Mouse (Mus musculus): ENCODE measurements around the gene Adtrp. TPM values are rescaled to one million over a fixed set of nuclear protein-coding genes. Genes with fewer than 3 reads are reported as not detected.

Adtrp gene
- polyA plus RNA-seq, 1 experiment: 76.9 TPM

GRCm38 (mm10) chr13:41740456-41741085, 106.9 kb downstream of the Adtrp start:
- 76% methylated on average over 5 of the region's 5 CpGs for WGBS
- no peaks in the 10 kb centered on the region for H3K36me3 ChIP-seq (ENCODE audit: control insufficient read depth, insufficient read depth, low read length)
- H3K4me3 ChIP-seq (ENCODE audit: low read depth, low read length): no peak overlapping the region
- no peak overlapping the region for H3K27ac ChIP-seq (ENCODE audit: insufficient read depth, low read depth, low read length)
- TF ChIP-seq POLR2A (IDR thresholded peaks at IDR 0.05; ENCODE audit: low read depth, low read length): no peak
- no peak for TF ChIP-seq CTCF (IDR thresholded peaks at IDR 0.05; ENCODE audit: extremely low read depth, insufficient read length, insufficient replicate concordance, low read depth, low read length)
- H3K4me1 ChIP-seq (ENCODE audit: control insufficient read depth, insufficient read depth, insufficient read length, low read length): no peaks in the 10 kb centered on the region
- H3K27me3 ChIP-seq (ENCODE audit: control insufficient read depth, insufficient read depth, low read length): no peaks in the 10 kb centered on the region

- Histone ChIP-seq H3K36me3 (ENCODE audit: control insufficient read depth, insufficient read depth, low read length) (no peaks in the 10 kb centered on the region), H3K4me1 (ENCODE audit: control insufficient read depth, insufficient read depth, insufficient read length, low read length) (no peaks in the 10 kb centered on the region), H3K4me3 (ENCODE audit: low read depth, low read length) (no peak overlapping the region), H3K27me3 (ENCODE audit: control insufficient read depth, insufficient read depth, low read length) (no peaks in the 10 kb centered on the region), H3K27ac (ENCODE audit: insufficient read depth, low read depth, low read length) (no peak overlapping the region)
- TF ChIP-seq CTCF (IDR thresholded peaks at IDR 0.05; ENCODE audit: extremely low read depth, insufficient read length, insufficient replicate concordance, low read depth, low read length) (no peak), POLR2A (IDR thresholded peaks at IDR 0.05; ENCODE audit: low read depth, low read length) (no peak)
- 66% methylated on average over 10 of the region's 10 CpGs for WGBS
Measured at GRCm38 (mm10) chr13:41737628-41738309, 109.7 kb downstream of the Adtrp start.

DNA sequence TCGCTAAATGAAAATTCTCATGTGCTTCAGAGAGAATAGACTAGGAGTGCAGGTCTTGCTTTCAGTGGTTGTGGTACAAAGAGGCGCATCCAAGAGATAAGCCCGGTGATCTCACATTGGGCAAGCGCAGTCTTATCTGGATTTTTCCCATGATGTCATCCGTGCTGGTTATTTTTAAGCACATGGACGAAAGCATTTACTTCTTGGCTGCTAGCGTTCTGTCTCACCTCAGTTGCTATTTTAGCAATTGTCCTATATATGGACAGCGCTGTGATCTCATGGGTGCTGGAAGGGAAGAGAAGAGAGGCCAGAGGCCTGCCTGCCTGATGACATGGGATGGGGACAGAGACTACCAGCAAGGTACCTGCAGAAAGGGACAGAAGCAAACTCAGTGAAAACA, 117.8 kb downstream of the Adtrp start:
- no peaks in the 10 kb centered on the region for H3K27me3 ChIP-seq (ENCODE audit: control insufficient read depth, insufficient read depth, low read length)
- H3K27ac ChIP-seq (ENCODE audit: insufficient read depth, low read depth, low read length): no peak overlapping the region
- H3K4me1 ChIP-seq (ENCODE audit: control insufficient read depth, insufficient read depth, insufficient read length, low read length): no peaks in the 10 kb centered on the region
- WGBS: 83% methylated on average over 8 of the region's 8 CpGs
- no peak overlapping the region for H3K4me3 ChIP-seq (ENCODE audit: low read depth, low read length)
- TF ChIP-seq CTCF (IDR thresholded peaks at IDR 0.05; ENCODE audit: extremely low read depth, insufficient read length, insufficient replicate concordance, low read depth, low read length) (no peak), POLR2A (IDR thresholded peaks at IDR 0.05; ENCODE audit: low read depth, low read length) (no peak)
- H3K36me3 ChIP-seq (ENCODE audit: control insufficient read depth, insufficient read depth, low read length): no peaks in the 10 kb centered on the region

- 92% methylated on average over 3 of the region's 3 CpGs for WGBS
- no peaks in the 10 kb centered on the region for H3K4me1 ChIP-seq (ENCODE audit: control insufficient read depth, insufficient read depth, insufficient read length, low read length)
Measured at GRCm38 (mm10) chr13:41727803-41728202, 119.7 kb downstream of the Adtrp start.

GRCm38 (mm10) chr13:41719331-41719730, 128.2 kb downstream of the Adtrp start:
- TF ChIP-seq CTCF (IDR thresholded peaks at IDR 0.05; ENCODE audit: extremely low read depth, insufficient read length, insufficient replicate concordance, low read depth, low read length) (no peak), POLR2A (IDR thresholded peaks at IDR 0.05; ENCODE audit: low read depth, low read length) (no peak)
- no peaks in the 10 kb centered on the region for H3K4me1 ChIP-seq (ENCODE audit: control insufficient read depth, insufficient read depth, insufficient read length, low read length)
- H3K27me3 ChIP-seq (ENCODE audit: control insufficient read depth, insufficient read depth, low read length): no peaks in the 10 kb centered on the region
- no peak overlapping the region for H3K27ac ChIP-seq (ENCODE audit: insufficient read depth, low read depth, low read length)
- no peak overlapping the region for H3K4me3 ChIP-seq (ENCODE audit: low read depth, low read length)
- 95% methylated on average over 16 of the region's 16 CpGs for WGBS
- no peaks in the 10 kb centered on the region for H3K36me3 ChIP-seq (ENCODE audit: control insufficient read depth, insufficient read depth, low read length)

More at GRCm38 (mm10) chr13:41727803-41728202, 119.7 kb downstream of the Adtrp start:
- H3K27ac ChIP-seq (ENCODE audit: insufficient read depth, low read depth, low read length): no peak overlapping the region
- no peaks in the 10 kb centered on the region for H3K36me3 ChIP-seq (ENCODE audit: control insufficient read depth, insufficient read depth, low read length)
- no peak overlapping the region for H3K4me3 ChIP-seq (ENCODE audit: low read depth, low read length)
- no peaks in the 10 kb centered on the region for H3K27me3 ChIP-seq (ENCODE audit: control insufficient read depth, insufficient read depth, low read length)
- TF ChIP-seq POLR2A (IDR thresholded peaks at IDR 0.05; ENCODE audit: low read depth, low read length) (no peak), CTCF (IDR thresholded peaks at IDR 0.05; ENCODE audit: extremely low read depth, insufficient read length, insufficient replicate concordance, low read depth, low read length) (no peak)

DNA sequence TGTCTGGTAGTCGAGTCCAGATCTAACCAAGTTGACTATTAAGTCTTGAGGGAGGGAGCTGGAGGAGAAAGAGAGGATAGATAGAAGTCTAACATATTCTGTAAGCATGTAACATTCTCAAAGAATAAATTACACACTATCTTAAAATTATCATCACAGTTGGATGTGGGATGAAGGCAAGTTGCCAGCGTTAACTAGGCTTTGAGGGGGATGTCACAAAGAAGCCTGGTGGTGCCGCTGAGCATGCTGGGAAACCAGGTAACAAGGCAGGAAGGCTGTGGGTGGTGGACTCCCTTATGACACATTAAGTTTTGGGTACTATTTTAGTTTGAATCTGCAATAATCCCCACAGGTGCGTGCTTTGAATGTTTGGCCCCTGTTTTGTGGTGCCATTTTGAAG, 129.4 kb downstream of the Adtrp start:
- WGBS: 93% methylated on average over 4 of the region's 4 CpGs

More for the DNA sequence above, 129.4 kb downstream of the Adtrp start:
- Histone ChIP-seq H3K27ac (ENCODE audit: insufficient read depth, low read depth, low read length) (no peak overlapping the region), H3K36me3 (ENCODE audit: control insufficient read depth, insufficient read depth, low read length) (no peaks in the 10 kb centered on the region), H3K27me3 (ENCODE audit: control insufficient read depth, insufficient read depth, low read length) (no peaks in the 10 kb centered on the region), H3K4me3 (ENCODE audit: low read depth, low read length) (no peak overlapping the region), H3K4me1 (ENCODE audit: control insufficient read depth, insufficient read depth, insufficient read length, low read length) (no peaks in the 10 kb centered on the region)
- TF ChIP-seq CTCF (IDR thresholded peaks at IDR 0.05; ENCODE audit: extremely low read depth, insufficient read length, insufficient replicate concordance, low read depth, low read length) (no peak), POLR2A (IDR thresholded peaks at IDR 0.05; ENCODE audit: low read depth, low read length) (no peak)

Other genes with a start within 250 kb of the Adtrp start
- gene Tmem170b, start 241.8 kb downstream of the Adtrp start, polyA plus RNA-seq (2012; rRNA removed): 1.7 and 5.3 TPM in 2 replicates
- 14.5 and 27.9 TPM in 2 replicates for gene Hivep1, start 204.3 kb upstream of the Adtrp start, polyA plus RNA-seq (2012; rRNA removed)

All from small intestine, adult 2 months (tissue).